Mouse (Mus musculus) embryonic facial prominence, embryonic 11.5 days (tissue): ENCODE data around the gene Scgb1a1. TPM values are rescaled to one million over a fixed set of nuclear protein-coding genes. Genes with fewer than 3 reads are reported as not detected.

Experiments
- ATAC-seq: fragments of 200-750 bp; cut with Nextera tagmentation; replicated peaks from 2 replicates; pipeline ENCODE4 v1.8.0; 2017; ENCODE audit warnings: low read depth; ENCODE audit not compliant: insufficient number of reproducible peaks, low FRiP score, low TSS enrichment
- DNase-seq: peaks from one replicate; pipeline ENCODE4 v3.0.0-alpha.2; 2015; ENCODE audit warnings: low spot score
- H3K27ac ChIP-seq: fragments of 300-500 bp; sonication (generic); replicated peaks from 2 replicates; pipeline ENCODE4 v1.5.1; 2014; ENCODE audit warnings: mild to moderate bottlenecking, low read depth, low read length, control low read depth
- H3K27me3 ChIP-seq: fragments of 300-500 bp; sonication (generic); 2 replicates; pipeline ENCODE4 v1.6.1; 2014; ENCODE audit warnings: mild to moderate bottlenecking, low read length, moderate library complexity, mixed read lengths; ENCODE audit not compliant: control insufficient read depth, insufficient read depth
- H3K36me3 ChIP-seq: fragments of 300-500 bp; sonication (generic); replicated peaks from 2 replicates; pipeline ENCODE4 v1.6.1; 2014; ENCODE audit warnings: low read depth, mild to moderate bottlenecking, low read length, moderate library complexity, mixed read lengths; ENCODE audit not compliant: control insufficient read depth, insufficient read depth
- H3K4me1 ChIP-seq: fragments of 300-500 bp; sonication (generic); 2 replicates; pipeline ENCODE4 v1.6.1; 2014; ENCODE audit warnings: low read length, mixed read lengths; ENCODE audit not compliant: control insufficient read depth, insufficient read depth
- H3K4me2 ChIP-seq: fragments of 300-500 bp; sonication (generic); 2 replicates; pipeline ENCODE4 v1.6.1; 2014; ENCODE audit warnings: low read depth, mild to moderate bottlenecking, control low read depth, low read length, moderate library complexity
- H3K4me3 ChIP-seq: fragments of 300-500 bp; sonication (generic); 2 replicates; pipeline ENCODE4 v1.5.1; 2014; ENCODE audit warnings: low read depth, low read length, control low read depth
- H3K9ac ChIP-seq: fragments of 300-500 bp; sonication (generic); replicated peaks from 2 replicates; pipeline ENCODE4 v1.6.1; 2014; ENCODE audit warnings: mild to moderate bottlenecking, control low read depth, low read length
- H3K9me3 ChIP-seq: fragments of 300-500 bp; sonication (generic); replicated peaks from 2 replicates; pipeline ENCODE4 v1.6.1; 2016; ENCODE audit warnings: mild to moderate bottlenecking, low read length, inconsistent platforms, mixed read lengths; ENCODE audit not compliant: control insufficient read depth
- WGBS: fragments of 180-500 bp; shearing (Covaris S2); extraction: QIAGEN DNeasy Blood & Tissue Kit; methylation state at CpG from one replicate; pipeline ENCODE4 v1.1.7; 2014; 5-methylcytosine and 5-hydroxymethylcytosine counted together
- polyA plus RNA-seq: library from polyadenylated mRNA; unstranded; fragments of >200 nt; fragmentation: Nextera tagmentation; extraction: Ambion mirVana; gene quantifications from 2 replicates; pipeline ENCODE4 v1.2.1, GENCODE M21; 2014

Scgb1a1 gene
- polyA plus RNA-seq, 1 experiment from 2014 or later = not detected

- DNase-seq (no peak), ATAC-seq (no peak)
- H3K9ac ChIP-seq = no peak overlapping the region
- no peaks in the 10 kb centered on the region for H3K27me3 ChIP-seq
- no peak overlapping the region for H3K27ac ChIP-seq
- no peak overlapping the region for H3K4me2 ChIP-seq
- no peaks in the 10 kb centered on the region for H3K9me3 ChIP-seq
- H3K4me3 ChIP-seq = no peak overlapping the region
- 72% methylated on average over 9 of the region's 9 CpGs for WGBS
- no peaks in the 10 kb centered on the region for H3K4me1 ChIP-seq
- H3K36me3 ChIP-seq = no peaks in the 10 kb centered on the region
Measured at GRCm38 (mm10) chr19:9050294-9051229, 37.2 kb downstream of the Scgb1a1 start.

GRCm38 (mm10) chr19:9048981-9049687 is 38.6 kb downstream of the Scgb1a1 start:
- DNase-seq = no peak
- no peak for ATAC-seq
- H3K27me3 ChIP-seq = no peaks in the 10 kb centered on the region
- no peaks in the 10 kb centered on the region for H3K9me3 ChIP-seq
- no peak overlapping the region for H3K27ac ChIP-seq
- no peak overlapping the region for H3K4me2 ChIP-seq
- no peaks in the 10 kb centered on the region for H3K36me3 ChIP-seq
- WGBS = 90% methylated on average over 4 of the region's 4 CpGs
- no peak overlapping the region for H3K4me3 ChIP-seq
- H3K9ac ChIP-seq = no peak overlapping the region
- H3K4me1 ChIP-seq = no peaks in the 10 kb centered on the region

- 54% methylated on average over 1 of the region's 1 CpGs for WGBS
- Histone ChIP-seq H3K4me2 (no peak overlapping the region), H3K9ac (no peak overlapping the region), H3K4me3 (no peak overlapping the region), H3K36me3 (no peaks in the 10 kb centered on the region), H3K27ac (no peak overlapping the region), H3K27me3 (no peaks in the 10 kb centered on the region), H3K9me3 (no peaks in the 10 kb centered on the region), H3K4me1 (no peaks in the 10 kb centered on the region)
- ATAC-seq = no peak
- no peak for DNase-seq
Measured at GRCm38 (mm10) chr19:9047946-9048387, 39.8 kb downstream of the Scgb1a1 start.

GRCm38 (mm10) chr19:9047207-9047945 is 40.4 kb downstream of the Scgb1a1 start:
- Histone ChIP-seq H3K9me3 (no peaks in the 10 kb centered on the region), H3K36me3 (no peaks in the 10 kb centered on the region), H3K4me3 (no peak overlapping the region), H3K4me1 (no peaks in the 10 kb centered on the region), H3K27me3 (no peaks in the 10 kb centered on the region), H3K27ac (no peak overlapping the region), H3K4me2 (no peak overlapping the region), H3K9ac (no peak overlapping the region)
- 47% methylated on average over 7 of the region's 7 CpGs for WGBS
- ATAC-seq (no peak), DNase-seq (no peak)

GRCm38 (mm10) chr19:9044291-9044690 is 43.5 kb downstream of the Scgb1a1 start:
- DNase-seq (no peak), ATAC-seq (no peak)
- Histone ChIP-seq H3K9ac (no peak overlapping the region), H3K27ac (no peak overlapping the region), H3K4me3 (no peak overlapping the region), H3K36me3 (no peaks in the 10 kb centered on the region), H3K9me3 (no peaks in the 10 kb centered on the region), H3K4me1 (no peaks in the 10 kb centered on the region), H3K4me2 (no peak overlapping the region), H3K27me3 (no peaks in the 10 kb centered on the region)
- 79% methylated on average over 4 of the region's 4 CpGs for WGBS

- no peak overlapping the region for H3K4me2 ChIP-seq
- 79% methylated on average over 1 of the region's 1 CpGs for WGBS
- H3K9me3 ChIP-seq = no peaks in the 10 kb centered on the region
- no peak overlapping the region for H3K9ac ChIP-seq
- no peak overlapping the region for H3K4me3 ChIP-seq
- H3K4me1 ChIP-seq = no peaks in the 10 kb centered on the region
- H3K36me3 ChIP-seq = no peaks in the 10 kb centered on the region
- no peak for DNase-seq
- no peak for ATAC-seq
- no peaks in the 10 kb centered on the region for H3K27me3 ChIP-seq
- no peak overlapping the region for H3K27ac ChIP-seq
Measured at GRCm38 (mm10) chr19:9043123-9043522, 44.6 kb downstream of the Scgb1a1 start.

- ATAC-seq = no peak
- H3K36me3 ChIP-seq = no peaks in the 10 kb centered on the region
Measured at GRCm38 (mm10) chr19:9041074-9041473, 46.7 kb downstream of the Scgb1a1 start.

More at GRCm38 (mm10) chr19:9041074-9041473, 46.7 kb downstream of the Scgb1a1 start:
- DNase-seq = no peak
- Histone ChIP-seq H3K4me1 (no peaks in the 10 kb centered on the region), H3K27me3 (no peaks in the 10 kb centered on the region), H3K4me2 (no peak overlapping the region), H3K9me3 (no peaks in the 10 kb centered on the region), H3K4me3 (no peak overlapping the region), H3K9ac (no peak overlapping the region), H3K27ac (no peak overlapping the region)
